Mouse (Mus musculus): Measurements from ENCODE around the gene Tmem11.
A peak's percentile ranks its signal among the peaks of the same experiment; 100 is the strongest.

- peak; percentile 66 for TF ChIP-seq CTCF (IDR thresholded peaks at IDR 0.05; ENCODE audit: borderline replicate concordance, extremely low read depth, insufficient read depth, insufficient read length)
- no peak for TF ChIP-seq POLR2A (IDR thresholded peaks at IDR 0.05; ENCODE audit: borderline replicate concordance, extremely low read depth, insufficient read depth, insufficient read length, poor library complexity, severe bottlenecking)
Observed at GRCm38 (mm10) chr11:60879423-60879822, 351 bp upstream of the Tmem11 start.
